Mouse (Mus musculus): Measurements from ENCODE around the gene Rab6a. TPM values are rescaled to one million over a fixed set of nuclear protein-coding genes. Genes with fewer than 3 reads are reported as not detected.
A peak's percentile ranks its signal among the peaks of the same experiment; 100 is the strongest.

Rab6a gene
- polyA plus RNA-seq, 1 experiment = 148 TPM

DNA sequence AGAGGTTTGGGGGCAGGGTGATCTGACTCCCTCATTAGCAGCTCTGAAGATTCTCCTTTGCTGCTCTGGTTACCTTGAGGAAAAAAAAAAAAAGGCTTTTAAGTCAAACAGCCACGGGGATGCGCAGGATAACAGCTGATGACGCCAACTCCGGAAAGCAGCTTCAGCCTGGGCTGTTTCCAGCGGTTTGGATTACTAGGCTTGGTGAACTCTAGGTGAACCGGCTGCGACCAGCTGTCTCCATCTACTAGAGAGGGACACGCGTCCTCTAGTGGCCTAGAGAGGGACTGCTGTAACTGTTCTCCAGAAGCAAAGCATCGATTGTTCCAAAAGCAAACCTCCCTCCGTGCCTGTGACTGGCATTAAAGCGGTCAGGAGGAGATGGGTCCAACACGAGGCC, 56.0 kb downstream of the Rab6a start:
- Histone ChIP-seq H3K4me1 (ENCODE audit: control insufficient read depth, insufficient read depth, low read length) (no peaks in the 10 kb centered on the region), H3K27ac (ENCODE audit: insufficient read depth, low read length) (0 out of 2 replicates have a peak overlapping the region, but pooled peaks have one; percentile 11), H3K4me3 (ENCODE audit: low read depth, low read length) (no peak overlapping the region)

GRCm38 (mm10) chr7:100663729-100664304, 56.6 kb downstream of the Rab6a start:
- no peak overlapping the region for H3K9ac ChIP-seq (ENCODE audit: low read depth, poor library complexity, severe bottlenecking)
- no peaks in the 10 kb centered on the region for H3K9me3 ChIP-seq (replicated peaks; ENCODE audit: control insufficient read depth, insufficient read depth, low read length, poor library complexity, severe bottlenecking)
- no peak overlapping the region for H3K27ac ChIP-seq (ENCODE audit: insufficient read depth, low read length)
- H3K36me3 ChIP-seq (ENCODE audit: control insufficient read depth, insufficient read depth, low read length, poor library complexity, severe bottlenecking) = no peaks in the 10 kb centered on the region
- no peak overlapping the region for H3K4me3 ChIP-seq (ENCODE audit: low read depth, low read length)
- no peak for TF ChIP-seq POLR2A (IDR thresholded peaks at IDR 0.05; ENCODE audit: insufficient read depth, low read length)
- TF ChIP-seq EP300 (IDR thresholded peaks at IDR 0.05; ENCODE audit: insufficient read depth, low read depth, low read length) = no peak
- TF ChIP-seq CTCF (IDR thresholded peaks at IDR 0.05; ENCODE audit: low read depth, low read length) = no peak
- H3K27me3 ChIP-seq (ENCODE audit: control insufficient read depth, insufficient read depth, low read length, poor library complexity, severe bottlenecking) = no peaks in the 10 kb centered on the region
- no peaks in the 10 kb centered on the region for H3K4me1 ChIP-seq (ENCODE audit: control insufficient read depth, insufficient read depth, low read length)

More for the DNA sequence above, 56.0 kb downstream of the Rab6a start:
- no peak overlapping the region for H3K9ac ChIP-seq (ENCODE audit: low read depth, poor library complexity, severe bottlenecking)
- no peaks in the 10 kb centered on the region for H3K9me3 ChIP-seq (replicated peaks; ENCODE audit: control insufficient read depth, insufficient read depth, low read length, poor library complexity, severe bottlenecking)
- H3K36me3 ChIP-seq (ENCODE audit: control insufficient read depth, insufficient read depth, low read length, poor library complexity, severe bottlenecking) = no peaks in the 10 kb centered on the region
- no peaks in the 10 kb centered on the region for H3K27me3 ChIP-seq (ENCODE audit: control insufficient read depth, insufficient read depth, low read length, poor library complexity, severe bottlenecking)
- TF ChIP-seq CTCF (IDR thresholded peaks at IDR 0.05; ENCODE audit: low read depth, low read length) (peak; percentile 95), POLR2A (IDR thresholded peaks at IDR 0.05; ENCODE audit: insufficient read depth, low read length) (no peak), EP300 (IDR thresholded peaks at IDR 0.05; ENCODE audit: insufficient read depth, low read depth, low read length) (peak; percentile 53; the same call in 1 of the 2 replicates)

- Histone ChIP-seq H3K4me3 (ENCODE audit: low read depth, low read length) (no peak overlapping the region), H3K36me3 (ENCODE audit: control insufficient read depth, insufficient read depth, low read length, poor library complexity, severe bottlenecking) (no peaks in the 10 kb centered on the region), H3K27me3 (ENCODE audit: control insufficient read depth, insufficient read depth, low read length, poor library complexity, severe bottlenecking) (no peaks in the 10 kb centered on the region), H3K27ac (ENCODE audit: insufficient read depth, low read length) (no peak overlapping the region), H3K9ac (ENCODE audit: low read depth, poor library complexity, severe bottlenecking) (no peak overlapping the region), H3K9me3 (replicated peaks; ENCODE audit: control insufficient read depth, insufficient read depth, low read length, poor library complexity, severe bottlenecking) (no peaks in the 10 kb centered on the region), H3K4me1 (ENCODE audit: control insufficient read depth, insufficient read depth, low read length) (no peaks in the 10 kb centered on the region)
- TF ChIP-seq CTCF (IDR thresholded peaks at IDR 0.05; ENCODE audit: low read depth, low read length) (no peak), EP300 (IDR thresholded peaks at IDR 0.05; ENCODE audit: insufficient read depth, low read depth, low read length) (no peak)
Observed at GRCm38 (mm10) chr7:100670646-100671045, 63.4 kb downstream of the Rab6a start.

GRCm38 (mm10) chr7:100673452-100673851, 66.2 kb downstream of the Rab6a start:
- no peak overlapping the region for H3K27ac ChIP-seq (ENCODE audit: insufficient read depth, low read length)
- TF ChIP-seq POLR2A (IDR thresholded peaks at IDR 0.05; ENCODE audit: insufficient read depth, low read length) = no peak
- H3K4me3 ChIP-seq (ENCODE audit: low read depth, low read length) = no peak overlapping the region
- no peaks in the 10 kb centered on the region for H3K9me3 ChIP-seq (replicated peaks; ENCODE audit: control insufficient read depth, insufficient read depth, low read length, poor library complexity, severe bottlenecking)
- no peak overlapping the region for H3K9ac ChIP-seq (ENCODE audit: low read depth, poor library complexity, severe bottlenecking)
- H3K4me1 ChIP-seq (ENCODE audit: control insufficient read depth, insufficient read depth, low read length) = no peaks in the 10 kb centered on the region
- H3K27me3 ChIP-seq (ENCODE audit: control insufficient read depth, insufficient read depth, low read length, poor library complexity, severe bottlenecking) = no peaks in the 10 kb centered on the region
- H3K36me3 ChIP-seq (ENCODE audit: control insufficient read depth, insufficient read depth, low read length, poor library complexity, severe bottlenecking) = no peaks in the 10 kb centered on the region

DNA sequence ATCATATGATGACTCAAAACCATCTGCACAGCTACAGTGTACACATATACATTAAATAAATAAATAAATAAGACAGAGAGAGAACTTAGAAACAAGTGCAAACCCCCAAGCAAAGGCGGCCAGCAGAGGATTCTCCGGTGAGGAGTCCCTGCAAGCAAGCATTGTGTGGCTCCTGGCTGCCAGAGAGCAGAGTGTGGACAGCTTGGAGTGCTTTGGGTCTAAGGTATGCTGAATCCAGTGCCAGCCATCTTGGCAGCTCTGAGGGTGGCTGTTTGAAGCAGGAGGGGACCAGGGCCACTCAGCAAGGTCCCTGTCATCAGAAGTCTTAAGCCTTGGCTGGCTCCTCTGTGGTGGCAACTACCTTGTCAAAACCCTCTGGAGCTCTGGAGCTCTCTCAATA, 67.7 kb downstream of the Rab6a start:
- no peaks in the 10 kb centered on the region for H3K4me1 ChIP-seq (ENCODE audit: control insufficient read depth, insufficient read depth, low read length)
- no peaks in the 10 kb centered on the region for H3K9me3 ChIP-seq (replicated peaks; ENCODE audit: control insufficient read depth, insufficient read depth, low read length, poor library complexity, severe bottlenecking)
- no peak for TF ChIP-seq CTCF (IDR thresholded peaks at IDR 0.05; ENCODE audit: low read depth, low read length)
- TF ChIP-seq POLR2A (IDR thresholded peaks at IDR 0.05; ENCODE audit: insufficient read depth, low read length) = no peak
- no peak for TF ChIP-seq EP300 (IDR thresholded peaks at IDR 0.05; ENCODE audit: insufficient read depth, low read depth, low read length)
- no peak overlapping the region for H3K27ac ChIP-seq (ENCODE audit: insufficient read depth, low read length)
- no peak overlapping the region for H3K9ac ChIP-seq (ENCODE audit: low read depth, poor library complexity, severe bottlenecking)
- H3K4me3 ChIP-seq (ENCODE audit: low read depth, low read length) = no peak overlapping the region
- no peaks in the 10 kb centered on the region for H3K27me3 ChIP-seq (ENCODE audit: control insufficient read depth, insufficient read depth, low read length, poor library complexity, severe bottlenecking)
- H3K36me3 ChIP-seq (ENCODE audit: control insufficient read depth, insufficient read depth, low read length, poor library complexity, severe bottlenecking) = no peaks in the 10 kb centered on the region

DNA sequence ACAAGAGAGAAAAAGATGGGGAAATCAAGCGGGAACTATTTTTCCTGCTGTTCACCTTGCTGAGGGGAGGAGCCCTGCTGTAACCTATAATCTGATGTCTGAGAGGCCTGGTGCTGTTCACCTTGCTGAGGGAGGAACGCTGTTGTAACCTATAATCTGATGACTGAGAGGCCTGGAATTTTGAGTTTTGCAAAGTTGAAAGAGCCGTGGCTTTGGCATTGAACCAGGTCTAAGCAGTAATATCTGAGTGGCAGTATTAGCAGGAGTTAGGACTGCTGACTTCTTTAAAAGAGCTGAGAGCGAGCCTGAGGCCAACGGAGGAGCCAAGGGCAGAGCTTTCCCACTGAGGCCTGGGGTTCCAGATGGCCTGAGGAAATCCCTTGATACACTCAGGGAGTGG, 70.8 kb downstream of the Rab6a start:
- H3K27ac ChIP-seq (ENCODE audit: insufficient read depth, low read length) = no peak overlapping the region
- H3K9ac ChIP-seq (ENCODE audit: low read depth, poor library complexity, severe bottlenecking) = no peak overlapping the region
- H3K27me3 ChIP-seq (ENCODE audit: control insufficient read depth, insufficient read depth, low read length, poor library complexity, severe bottlenecking) = no peaks in the 10 kb centered on the region
- no peaks in the 10 kb centered on the region for H3K9me3 ChIP-seq (replicated peaks; ENCODE audit: control insufficient read depth, insufficient read depth, low read length, poor library complexity, severe bottlenecking)
- no peaks in the 10 kb centered on the region for H3K4me1 ChIP-seq (ENCODE audit: control insufficient read depth, insufficient read depth, low read length)
- TF ChIP-seq CTCF (IDR thresholded peaks at IDR 0.05; ENCODE audit: low read depth, low read length) = no peak
- no peak for TF ChIP-seq POLR2A (IDR thresholded peaks at IDR 0.05; ENCODE audit: insufficient read depth, low read length)
- no peak for TF ChIP-seq EP300 (IDR thresholded peaks at IDR 0.05; ENCODE audit: insufficient read depth, low read depth, low read length)
- no peaks in the 10 kb centered on the region for H3K36me3 ChIP-seq (ENCODE audit: control insufficient read depth, insufficient read depth, low read length, poor library complexity, severe bottlenecking)
- no peak overlapping the region for H3K4me3 ChIP-seq (ENCODE audit: low read depth, low read length)

Data from ES-Bruce4 (cell line).